Mouse (Mus musculus) erythroblast, embryonic 14.5 days (primary cell): ENCODE results near the gene Gemin7.

Experiments used
- GATA1 ChIP-seq: IDR thresholded peaks from 2 replicates; pipeline ENCODE4 v1.6.1; 2012; ENCODE audit warnings: low read length, inconsistent platforms, mixed read lengths
- TAL1 ChIP-seq: IDR thresholded peaks from 3 replicates; pipeline ENCODE4 v1.6.1; 2012; ENCODE audit warnings: low read length, inconsistent platforms, mixed read lengths

GRCm38 (mm10) chr7:19547344-19547969, 29.9 kb downstream of the Gemin7 start:
- no peak for TF ChIP-seq GATA1
- no peak for TF ChIP-seq TAL1
